Mouse (Mus musculus) stomach, postnatal 0 days (tissue): Measurements from ENCODE around the gene Clps.

Source experiments
- CTCF ChIP-seq: IDR thresholded peaks from 2 replicates; pipeline ENCODE4 v1.5.1; 2016; ENCODE audit warnings: antibody characterized with exemption, low read depth, mild to moderate bottlenecking, moderate library complexity
- EP300 ChIP-seq: optimal IDR thresholded peaks from 2 replicates; pipeline ENCODE3; 2016; ENCODE audit warnings: antibody characterized with exemption

- no peak for TF ChIP-seq CTCF
- no peak for TF ChIP-seq EP300
Measured at GRCm38 (mm10) chr17:28518615-28519071, 41.9 kb downstream of the Clps start.
